Mouse (Mus musculus) olfactory bulb, adult 2 months (tissue): ENCODE measurements around the gene Vapb. TPM values are rescaled to one million over a fixed set of nuclear protein-coding genes. Genes with fewer than 3 reads are reported as not detected.

Source experiments
- H3K27ac ChIP-seq: fragments of 200-500 bp; 2 replicates; pipeline ENCODE4 v1.5.1; 2012; ENCODE audit warnings: low read depth, low read length; ENCODE audit not compliant: insufficient read depth
- H3K4me1 ChIP-seq: fragments of 200-500 bp; 2 replicates; pipeline ENCODE4 v1.6.1; 2012; ENCODE audit warnings: low read length; ENCODE audit not compliant: control insufficient read depth, insufficient read depth
- H3K4me3 ChIP-seq: fragments of 200-500 bp; 2 replicates; pipeline ENCODE4 v1.5.1; 2012; ENCODE audit warnings: mild to moderate bottlenecking, low read depth, low read length, moderate library complexity; ENCODE audit not compliant: insufficient read depth
- CTCF ChIP-seq: fragments of 200-500 bp; IDR thresholded peaks from 2 replicates; pipeline ENCODE4 v1.5.1; 2012; ENCODE audit warnings: low read depth, mild to moderate bottlenecking, low read length, moderate library complexity; ENCODE audit not compliant: insufficient read depth
- POLR2A ChIP-seq: fragments of 200-500 bp; IDR thresholded peaks from 2 replicates; pipeline ENCODE4 v1.6.1; 2012; ENCODE audit warnings: mild to moderate bottlenecking, low read depth, low read length, moderate library complexity; ENCODE audit not compliant: insufficient read depth
- WGBS: fragments of 180-500 bp; shearing (Covaris S2); methylation state at CpG from one replicate; pipeline ENCODE4 v1.1.7; 2018; 5-methylcytosine and 5-hydroxymethylcytosine counted together
- polyA plus RNA-seq: library from polyadenylated mRNA; stranded (reverse); fragments of >200 nt; gene quantifications from 2 replicates; pipeline ENCODE4 v1.2.4, GENCODE M21; 2012; ENCODE audit warnings: low replicate concordance; ENCODE audit not compliant: missing spikeins, insufficient read depth, insufficient read length

Vapb gene
- polyA plus RNA-seq, 1 experiment = not detected

- H3K27ac ChIP-seq = no peak overlapping the region
- 68% methylated on average over 15 of the region's 15 CpGs for WGBS
- no peak for TF ChIP-seq CTCF
- TF ChIP-seq POLR2A = no peak
These were observed 72.9 kb downstream of the Vapb start for GRCm38 (mm10) chr2:173810036-173810850.

GRCm38 (mm10) chr2:173810851-173811130, 73.5 kb downstream of the Vapb start:
- no peaks in the 10 kb centered on the region for H3K4me1 ChIP-seq
- TF ChIP-seq CTCF (no peak), POLR2A (no peak)
- no peak overlapping the region for H3K27ac ChIP-seq
- no peak overlapping the region for H3K4me3 ChIP-seq
- 91% methylated on average over 5 of the region's 5 CpGs for WGBS

More at GRCm38 (mm10) chr2:173810036-173810850, 72.9 kb downstream of the Vapb start:
- Histone ChIP-seq H3K4me3 (no peak overlapping the region), H3K4me1 (no peaks in the 10 kb centered on the region)

DNA sequence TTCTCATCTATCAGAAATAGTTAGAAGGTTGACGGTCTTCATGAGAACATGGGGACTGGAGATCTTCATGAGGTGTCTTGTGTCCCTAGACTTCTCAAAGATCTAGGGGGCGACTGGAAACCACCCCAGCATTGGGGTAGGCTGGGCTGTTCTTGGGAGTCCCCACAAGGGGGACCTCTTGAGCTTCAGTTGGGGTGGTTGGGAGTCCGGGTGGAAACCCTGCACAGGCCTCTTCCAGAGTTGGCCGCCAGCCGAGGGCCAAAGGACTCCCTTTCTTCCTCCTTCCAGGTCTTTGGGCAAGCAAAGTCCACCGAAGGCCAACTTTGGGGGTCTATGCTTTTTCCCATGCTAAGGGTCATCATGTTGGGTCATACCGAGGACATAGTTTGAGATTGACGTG, 74.5 kb downstream of the Vapb start:
- H3K4me1 ChIP-seq = no peaks in the 10 kb centered on the region
- WGBS = 86% methylated on average over 8 of the region's 8 CpGs
- TF ChIP-seq POLR2A (no peak), CTCF (no peak)

DNA sequence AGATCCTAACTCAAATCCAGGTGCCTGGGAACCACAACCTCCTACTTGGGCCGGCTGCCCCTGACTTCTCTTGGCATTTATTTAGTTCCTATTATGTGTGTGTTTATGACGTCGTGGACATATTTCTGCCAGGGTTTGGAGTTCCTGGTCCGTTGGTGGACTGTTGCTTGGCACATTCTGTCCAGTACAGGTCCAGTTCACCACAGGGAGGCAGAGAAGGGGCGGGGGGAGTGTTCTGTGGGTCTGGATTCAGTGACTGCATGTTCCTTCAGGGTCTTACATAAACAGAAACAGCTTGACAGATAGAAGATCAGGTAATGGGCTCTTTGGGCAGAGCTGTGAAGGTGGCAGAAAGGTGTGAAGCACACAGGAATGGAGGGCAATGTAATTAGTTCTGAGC, 75.8 kb downstream of the Vapb start:
- TF ChIP-seq POLR2A = no peak
- TF ChIP-seq CTCF = no peak
- no peak overlapping the region for H3K4me3 ChIP-seq
- H3K27ac ChIP-seq = no peak overlapping the region
- whole genome bisulfite sequencing = 80% methylated on average over 5 of the region's 5 CpGs
- H3K4me1 ChIP-seq = no peaks in the 10 kb centered on the region

More for the DNA sequence above, 74.5 kb downstream of the Vapb start:
- H3K4me3 ChIP-seq = no peak overlapping the region
- no peak overlapping the region for H3K27ac ChIP-seq

GRCm38 (mm10) chr2:173826287-173826686, 89.0 kb downstream of the Vapb start:
- TF ChIP-seq POLR2A (no peak), CTCF (no peak)
- 84% methylated on average over 4 of the region's 4 CpGs for WGBS
- Histone ChIP-seq H3K4me3 (no peak overlapping the region), H3K4me1 (no peaks in the 10 kb centered on the region), H3K27ac (no peak overlapping the region)

GRCm38 (mm10) chr2:173827228-173827627, 89.9 kb downstream of the Vapb start:
- H3K4me1 ChIP-seq = no peaks in the 10 kb centered on the region
- no peak overlapping the region for H3K4me3 ChIP-seq
- no peak overlapping the region for H3K27ac ChIP-seq
- WGBS = 92% methylated on average over 9 of the region's 9 CpGs
- TF ChIP-seq CTCF (no peak), POLR2A (no peak)

DNA sequence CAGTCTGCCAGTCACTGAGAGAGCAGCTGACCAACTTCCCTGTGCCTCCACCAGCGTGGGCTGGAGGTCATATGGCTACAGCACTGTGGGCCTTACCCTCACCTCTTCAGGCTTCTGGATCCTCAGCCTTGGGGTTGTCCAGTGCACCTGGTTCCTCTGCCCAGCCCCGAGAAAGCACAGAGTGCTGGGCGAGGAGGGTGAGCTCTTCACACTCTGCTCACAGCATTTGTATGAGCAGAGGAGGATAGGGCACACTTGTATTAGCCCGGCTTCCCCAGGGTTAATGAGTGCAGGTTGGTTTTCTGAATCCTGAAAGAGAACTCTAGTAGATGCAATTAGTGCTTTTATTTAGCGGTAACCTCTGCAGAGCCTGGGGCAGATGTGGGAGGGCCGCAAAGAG, 90.8 kb downstream of the Vapb start:
- Histone ChIP-seq H3K27ac (no peak overlapping the region), H3K4me3 (no peak overlapping the region), H3K4me1 (no peaks in the 10 kb centered on the region)
- 66% methylated on average over 6 of the region's 6 CpGs for WGBS
- TF ChIP-seq POLR2A (no peak), CTCF (no peak)

DNA sequence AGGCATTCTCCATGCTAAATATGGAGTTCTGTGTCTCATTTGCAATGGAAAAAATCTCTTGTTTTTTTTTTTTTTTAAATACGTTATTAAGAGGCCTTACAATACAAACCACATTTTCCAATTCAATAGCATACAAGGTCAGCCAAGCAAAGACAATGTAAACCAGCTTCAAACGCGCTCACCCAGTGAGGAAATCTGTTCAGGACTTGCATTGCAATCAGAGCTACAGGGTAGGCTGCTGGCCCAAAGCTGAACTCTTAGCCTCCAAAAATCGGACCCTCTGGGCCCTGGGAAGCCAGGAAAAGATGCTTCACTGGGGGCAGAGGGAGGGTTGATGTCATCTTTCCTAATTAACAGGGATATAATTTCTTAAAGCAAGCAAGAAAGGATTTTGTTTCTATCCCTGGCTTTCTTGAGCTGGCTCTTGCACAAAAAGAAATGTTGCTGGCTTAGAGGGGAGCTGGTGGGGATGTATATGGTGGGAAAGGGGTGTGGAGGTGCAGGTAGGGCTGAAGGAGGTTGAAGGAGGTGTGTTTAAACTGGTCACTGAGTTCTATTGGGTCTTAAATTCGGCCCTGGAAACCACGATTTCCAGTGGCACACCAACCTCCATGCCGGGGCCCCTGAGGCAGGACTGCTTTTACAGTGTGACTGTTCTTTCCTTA, 95.6 kb downstream of the Vapb start:
- Histone ChIP-seq H3K4me3 (no peak overlapping the region), H3K4me1 (no peaks in the 10 kb centered on the region), H3K27ac (no peak overlapping the region)
- TF ChIP-seq CTCF (no peak), POLR2A (no peak)
- WGBS = 58% methylated on average over 7 of the region's 7 CpGs

Other genes starting within 250 kb of the Vapb start
- gene 1700021F07Rik, start 214.9 kb upstream of the Vapb start, polyA plus RNA-seq = not detected in 2 replicates
- not detected in 2 replicates for gene Ankrd60, start 159.1 kb upstream of the Vapb start, polyA plus RNA-seq
- gene Rab22a, start 77.8 kb upstream of the Vapb start, polyA plus RNA-seq = not detected in 2 replicates
- not detected in 2 replicates for gene 1700010B08Rik, start 18.1 kb upstream of the Vapb start, polyA plus RNA-seq